Mouse (Mus musculus): ENCODE data around the gene Rpl22l1.
"Not testable (repeated sequence)": the region's sequence is repeated elsewhere in the genome, so short reads cannot be mapped to it uniquely, and the experiment has no call there.

Rpl22l1 gene

GRCm38 (mm10) chr3:28841886-28842649 lies 36.8 kb downstream of the Rpl22l1 start:
- DNase-seq = no peak

GRCm38 (mm10) chr3:28843231-28843630 lies 38.0 kb downstream of the Rpl22l1 start:
- no peak for DNase-seq

- no peak for DNase-seq
These were observed 41.9 kb downstream of the Rpl22l1 start for GRCm38 (mm10) chr3:28847115-28847514.

- DNase-seq = not testable (repeated sequence)
These were observed 46.9 kb downstream of the Rpl22l1 start for GRCm38 (mm10) chr3:28852174-28852573.

Measured in lung, adult 18-20 months (tissue).